Mouse (Mus musculus) olfactory bulb, adult 2 months (tissue): ENCODE data around the gene Lrmda.

Experiments
- CTCF ChIP-seq: fragments of 200-500 bp; IDR thresholded peaks from 2 replicates; pipeline ENCODE4 v1.5.1; 2012; ENCODE audit warnings: low read depth, mild to moderate bottlenecking, low read length, moderate library complexity; ENCODE audit not compliant: insufficient read depth
- POLR2A ChIP-seq: fragments of 200-500 bp; IDR thresholded peaks from 2 replicates; pipeline ENCODE4 v1.6.1; 2012; ENCODE audit warnings: mild to moderate bottlenecking, low read depth, low read length, moderate library complexity; ENCODE audit not compliant: insufficient read depth

DNA sequence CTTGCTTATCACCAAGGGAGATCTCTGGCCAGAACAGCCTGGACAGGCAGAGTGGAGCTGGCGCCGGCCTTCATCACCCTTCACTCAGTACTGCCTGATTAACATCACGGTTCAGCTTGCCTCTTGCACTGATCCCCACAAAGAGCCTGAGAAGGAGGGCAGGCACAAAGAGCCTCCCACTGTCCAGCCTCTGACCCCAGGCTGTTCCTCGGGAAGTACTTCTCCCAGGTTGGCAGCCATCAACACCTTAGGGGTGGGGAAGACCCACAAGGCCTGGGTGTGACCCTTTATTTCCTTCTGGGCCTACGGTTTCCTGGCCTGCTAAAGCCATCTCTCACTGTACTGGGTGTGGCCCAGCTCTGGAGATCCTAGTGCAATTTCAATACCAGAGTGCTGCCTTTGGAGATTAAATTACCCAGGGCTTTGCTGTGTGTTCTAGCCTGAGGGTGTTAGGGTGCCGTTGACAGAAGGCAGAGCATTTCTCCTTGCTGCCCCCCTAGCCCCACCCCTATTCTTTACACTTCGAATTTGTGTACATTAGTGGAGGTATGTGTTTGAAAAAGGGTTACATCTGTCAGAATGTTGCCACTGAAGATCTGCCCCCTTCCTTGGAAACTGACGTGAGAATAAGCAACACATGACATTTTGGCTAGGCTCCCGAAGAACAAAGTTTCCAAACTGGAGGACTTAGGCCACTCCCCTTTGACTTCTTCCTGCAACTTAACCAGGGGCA is 628.5 kb downstream of the Lrmda start:
- no peak for TF ChIP-seq CTCF
- no peak for TF ChIP-seq POLR2A
